Mouse (Mus musculus): ENCODE measurements at regions not wholly inside any gene's neighbourhood (a gene's known extent, or its start where the extent isn't known, plus 50 kb on each side); places are given as distances from the start of the nearest gene placed in this dataset.

DNA sequence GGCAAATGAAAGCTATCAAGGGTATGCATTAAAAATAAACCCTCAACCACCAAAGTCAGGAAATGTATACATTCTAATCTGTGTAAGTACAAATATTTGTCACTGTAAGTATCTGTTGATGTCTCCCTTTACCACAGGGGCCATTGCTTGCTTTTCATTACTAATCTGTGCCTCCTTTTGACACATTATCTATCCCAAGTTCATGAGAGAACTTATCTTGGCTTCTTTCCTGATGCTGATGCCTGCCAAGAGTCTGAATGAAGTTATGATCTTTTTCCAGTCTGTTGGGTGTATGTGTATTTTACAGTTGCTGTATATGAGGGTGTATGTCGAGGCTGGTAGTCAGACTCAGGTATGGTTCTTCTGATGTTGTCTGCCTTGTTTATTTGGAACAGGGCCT is 165.0 kb upstream of the Pter start:
- in situ Hi-C loops (cut with MboI; ENCODE audit: low pct_ligation_motif_present, low pct_unique_long_range_greater_than_20kb, low sequenced_read_pairs) = no loop called here
- H3K36me3 ChIP-seq (replicated peaks in 1 of 2; ENCODE audit: control insufficient read depth in 1 of 2, insufficient read depth in 1 of 2, low read length in 1 of 2) = no peaks in the 10 kb centered on the region
- no peak overlapping the region for H3K27ac ChIP-seq (ENCODE audit: insufficient read depth, low read depth)
- no peak for TF ChIP-seq MAZ (IDR thresholded peaks at IDR 0.05; ENCODE audit: low read depth, low read length)
- TF ChIP-seq EP300 (IDR thresholded peaks at IDR 0.05; ENCODE audit: low read length) = no peak
- no peak for TF ChIP-seq ZC3H11A (IDR thresholded peaks at IDR 0.05; ENCODE audit: low read depth, low read length)
- no peak for TF ChIP-seq RCOR1 (conservative IDR thresholded peaks at IDR 0.05; ENCODE audit: low read depth, low read length)
- TF ChIP-seq MEF2A (IDR thresholded peaks at IDR 0.05; ENCODE audit: borderline replicate concordance, low read depth, low read length) = no peak
- TF ChIP-seq KAT2A (IDR thresholded peaks at IDR 0.05; ENCODE audit: insufficient replicate concordance, low read length) = no peak
- dilution Hi-C loops (cut with MboI; ENCODE audit: extremely low pct_ligation_motif_present, extremely low pct_unique_long_range_greater_than_20kb, low sequenced_read_pairs) = no loop called here
- no peaks in the 10 kb centered on the region for H3K79me2 ChIP-seq (replicated peaks; ENCODE audit: control insufficient read depth, extremely low read depth, insufficient read depth, poor library complexity, severe bottlenecking)
- H3K4me1 ChIP-seq (ENCODE audit: control insufficient read depth in 1 of 2, insufficient read depth in 2 of 2) = no peaks in the 10 kb centered on the region
- no peak overlapping the region for H3K4me2 ChIP-seq (ENCODE audit: insufficient read depth, low read depth, poor library complexity, severe bottlenecking)
- H3K27me3 ChIP-seq (replicated peaks) = no peaks in the 10 kb centered on the region
- no peak overlapping the region for H3K4me3 ChIP-seq (replicated peaks in 1 of 3; ENCODE audit: low read depth in 2 of 3, low read length in 2 of 3, poor library complexity in 1 of 3)
- no peaks in the 10 kb centered on the region for H3K9me3 ChIP-seq (replicated peaks; ENCODE audit: low read length)
- DNase-seq (ENCODE audit: extremely low read depth) = no peak
- H3K9ac ChIP-seq (ENCODE audit: insufficient read depth, low read depth) = no peak overlapping the region

- Histone ChIP-seq H3K4me1 (ENCODE audit: control insufficient read depth in 1 of 2, insufficient read depth in 2 of 2) (no peaks in the 10 kb centered on the region), H3K36me3 (replicated peaks in 1 of 2; ENCODE audit: control insufficient read depth in 1 of 2, insufficient read depth in 1 of 2, low read length in 1 of 2) (no peaks in the 10 kb centered on the region), H3K79me2 (replicated peaks; ENCODE audit: control insufficient read depth, extremely low read depth, insufficient read depth, poor library complexity, severe bottlenecking) (no peaks in the 10 kb centered on the region), H3K27ac (ENCODE audit: insufficient read depth, low read depth) (no peak overlapping the region), H3K27me3 (replicated peaks) (no peaks in the 10 kb centered on the region), H3K4me3 (replicated peaks in 1 of 3; ENCODE audit: low read depth in 2 of 3, low read length in 2 of 3, poor library complexity in 1 of 3) (no peak overlapping the region), H3K4me2 (ENCODE audit: insufficient read depth, low read depth, poor library complexity, severe bottlenecking) (no peak overlapping the region), H3K9me3 (replicated peaks; ENCODE audit: low read length) (no peaks in the 10 kb centered on the region), H3K9ac (ENCODE audit: insufficient read depth, low read depth) (no peak overlapping the region)
- no peak for DNase-seq (ENCODE audit: extremely low read depth)
- dilution Hi-C loops (cut with MboI; ENCODE audit: extremely low pct_ligation_motif_present, extremely low pct_unique_long_range_greater_than_20kb, low sequenced_read_pairs) = no loop called here
- in situ Hi-C loops (cut with MboI; ENCODE audit: low pct_ligation_motif_present, low pct_unique_long_range_greater_than_20kb, low sequenced_read_pairs) = no loop called here
- TF ChIP-seq TCF12 (IDR thresholded peaks at IDR 0.05; ENCODE audit: low read depth, low read length) (no peak), TBP (conservative IDR thresholded peaks at IDR 0.05; ENCODE audit: low read depth, low read length) (no peak)
Measured at GRCm38 (mm10) chr2:12759931-12760330, 163.9 kb upstream of the Pter start.

DNA sequence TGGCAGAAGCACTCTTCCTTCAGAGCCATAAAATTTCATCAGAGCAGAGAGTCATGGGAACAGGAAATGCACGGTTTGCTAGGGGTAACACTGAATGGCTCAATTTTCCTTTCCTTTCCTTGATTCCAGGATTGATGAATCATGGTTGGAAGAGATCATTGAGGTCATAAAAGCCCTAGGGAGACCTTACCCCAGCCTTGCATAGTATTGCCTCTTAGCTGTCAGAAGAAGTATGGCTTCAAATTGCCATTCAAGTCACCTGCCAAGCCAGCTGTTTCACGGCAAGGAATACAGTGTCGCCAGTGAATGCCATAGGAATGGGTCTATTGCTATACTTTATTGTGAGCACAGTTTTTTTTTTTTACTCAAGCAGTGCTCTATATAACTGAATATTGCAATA is 162.4 kb upstream of the Pter start:
- Histone ChIP-seq H3K4me2 (ENCODE audit: insufficient read depth, low read depth, poor library complexity, severe bottlenecking) (no peak overlapping the region), H3K9ac (ENCODE audit: insufficient read depth, low read depth) (no peak overlapping the region), H3K4me3 (replicated peaks in 1 of 3; ENCODE audit: low read depth in 2 of 3, low read length in 2 of 3, poor library complexity in 1 of 3) (no peak overlapping the region), H3K79me2 (replicated peaks; ENCODE audit: control insufficient read depth, extremely low read depth, insufficient read depth, poor library complexity, severe bottlenecking) (no peaks in the 10 kb centered on the region), H3K4me1 (ENCODE audit: control insufficient read depth in 1 of 2, insufficient read depth in 2 of 2) (no peaks in the 10 kb centered on the region), H3K27ac (ENCODE audit: insufficient read depth, low read depth) (no peak overlapping the region), H3K27me3 (replicated peaks) (no peaks in the 10 kb centered on the region), H3K9me3 (replicated peaks; ENCODE audit: low read length) (no peaks in the 10 kb centered on the region), H3K36me3 (replicated peaks in 1 of 2; ENCODE audit: control insufficient read depth in 1 of 2, insufficient read depth in 1 of 2, low read length in 1 of 2) (no peaks in the 10 kb centered on the region)
- no peak for DNase-seq (ENCODE audit: extremely low read depth)
- dilution Hi-C loops (cut with MboI; ENCODE audit: extremely low pct_ligation_motif_present, extremely low pct_unique_long_range_greater_than_20kb, low sequenced_read_pairs) = no loop called here
- TF ChIP-seq MAFK (IDR thresholded peaks at IDR 0.05; ENCODE audit: insufficient replicate concordance, low read length) = no peak
- TF ChIP-seq NRF1 (IDR thresholded peaks at IDR 0.05; ENCODE audit: low read depth, low read length) = no peak
- no peak for TF ChIP-seq MEF2A (IDR thresholded peaks at IDR 0.05; ENCODE audit: borderline replicate concordance, low read depth, low read length)
- TF ChIP-seq ZKSCAN1 (IDR thresholded peaks at IDR 0.05; ENCODE audit: borderline replicate concordance, low read depth, low read length) = no peak
- no peak for TF ChIP-seq E2F4 (IDR thresholded peaks at IDR 0.05; ENCODE audit: insufficient replicate concordance, low read depth, low read length)
- no peak for TF ChIP-seq EP300 (IDR thresholded peaks at IDR 0.05; ENCODE audit: low read length)
- TF ChIP-seq JUND (conservative IDR thresholded peaks at IDR 0.05; ENCODE audit: low read depth, low read length) = no peak
- in situ Hi-C loops (cut with MboI; ENCODE audit: low pct_ligation_motif_present, low pct_unique_long_range_greater_than_20kb, low sequenced_read_pairs) = no loop called here

All from CH12.LX (cell line).